Mouse (Mus musculus) liver, postnatal 0 days (tissue): ENCODE results near the gene Gstt3. TPM values are rescaled to one million over a fixed set of nuclear protein-coding genes. Genes with fewer than 3 reads are reported as not detected.
"Not testable (repeated sequence)": the region's sequence is repeated elsewhere in the genome, so short reads cannot be mapped to it uniquely, and the experiment has no call there.

ENCODE experiments used
- ATAC-seq: fragments of 200-750 bp; cut with Nextera tagmentation; 2 replicates; pipeline ENCODE4 v1.8.0; 2017; ENCODE audit warnings: mild to moderate bottlenecking, moderate library complexity
- DNase-seq: peaks from one replicate; pipeline ENCODE4 v3.0.0-alpha.2; 2016
- H3K27ac ChIP-seq: fragments of 300-500 bp; sonication (generic); 2 replicates; pipeline ENCODE4 v1.5.1; 2014; ENCODE audit warnings: antibody characterized with exemption, moderate library complexity, mild to moderate bottlenecking, low read depth
- H3K27me3 ChIP-seq: fragments of 300-500 bp; sonication (generic); 2 replicates; pipeline ENCODE4 v1.6.1; 2014; ENCODE audit warnings: low read length, control low read depth, mixed read lengths; ENCODE audit not compliant: insufficient read depth
- H3K36me3 ChIP-seq: fragments of 300-500 bp; sonication (generic); replicated peaks from 2 replicates; pipeline ENCODE4 v1.6.1; 2014; ENCODE audit warnings: mild to moderate bottlenecking, control low read depth, low read length, moderate library complexity, mixed read lengths; ENCODE audit not compliant: insufficient read depth
- H3K4me1 ChIP-seq: fragments of 300-500 bp; sonication (generic); 2 replicates; pipeline ENCODE4 v1.6.1; 2014; ENCODE audit warnings: antibody characterized with exemption, mild to moderate bottlenecking, control low read depth; ENCODE audit not compliant: insufficient read depth
- H3K4me2 ChIP-seq: fragments of 300-500 bp; sonication (generic); 2 replicates; pipeline ENCODE4 v1.6.1; 2014; ENCODE audit warnings: low read depth, mild to moderate bottlenecking, low read length, moderate library complexity, mixed read lengths
- H3K4me3 ChIP-seq: fragments of 300-500 bp; sonication (generic); 2 replicates; pipeline ENCODE4 v1.5.1; 2014; ENCODE audit warnings: low read depth, low read length
- H3K9ac ChIP-seq: fragments of 300-500 bp; sonication (generic); replicated peaks from 2 replicates; pipeline ENCODE4 v1.6.1; 2014; ENCODE audit warnings: mild to moderate bottlenecking, moderate library complexity
- H3K9me3 ChIP-seq: fragments of 300-500 bp; sonication (generic); 2 replicates; pipeline ENCODE4 v1.6.1; 2016; ENCODE audit warnings: mild to moderate bottlenecking, control low read depth, low read length, mixed read lengths
- CTCF ChIP-seq: sonication (generic); IDR thresholded peaks from 2 replicates; pipeline ENCODE4 v1.5.1; 2016; ENCODE audit warnings: antibody characterized with exemption, low read depth
- EP300 ChIP-seq: IDR thresholded peaks from 2 replicates; pipeline ENCODE4 v1.6.1; 2016; ENCODE audit warnings: antibody characterized with exemption, low read depth, mild to moderate bottlenecking
- WGBS: fragments of 180-500 bp; shearing (Covaris S2); extraction: QIAGEN DNeasy Blood & Tissue Kit; methylation state at CpG from one replicate; pipeline ENCODE4 v1.1.7; 2014; ENCODE audit not compliant: insufficient replicate concordance; 5-methylcytosine and 5-hydroxymethylcytosine counted together
- polyA plus RNA-seq: library from polyadenylated mRNA; unstranded; fragments of >200 nt; fragmentation: Nextera tagmentation; extraction: Ambion mirVana; gene quantifications from 2 replicates; pipeline ENCODE4 v1.2.1, GENCODE M21; 2015

Gstt3 gene
- polyA plus RNA-seq, 1 experiment from 2014 or later = 32.6 TPM

- TF ChIP-seq EP300 (no peak), CTCF (no peak)
- Histone ChIP-seq H3K9me3 (no peaks in the 10 kb centered on the region), H3K4me1 (peaks cover 9% of the 10 kb centered on the region), H3K4me2 (no peak overlapping the region), H3K9ac (no peak overlapping the region), H3K27me3 (no peaks in the 10 kb centered on the region), H3K27ac (peak overlapping the region; percentile 46), H3K36me3 (no peaks in the 10 kb centered on the region; the same call in 1 of the 2 replicates), H3K4me3 (no peak overlapping the region)
- no peak for ATAC-seq
- 80% methylated on average over 5 of the region's 5 CpGs for WGBS
- no peak for DNase-seq
Measured at GRCm38 (mm10) chr10:75774102-75774501, 7.1 kb downstream of the Gstt3 start.

GRCm38 (mm10) chr10:75772795-75773664 is 8.2 kb downstream of the Gstt3 start, which contains the start of gene Ddt:
Ddt (minus strand) TSS chr10:75773414.
- Histone ChIP-seq H3K4me3 (peak within 1 kb of the TSS; percentile 57), H3K9me3 (no peaks in the 10 kb centered on the region), H3K36me3 (no peaks in the 10 kb centered on the region; the same call in 1 of the 2 replicates), H3K4me1 (peaks cover 9% of the 10 kb centered on the region), H3K4me2 (peak within 1 kb of the TSS; percentile 83), H3K27me3 (no peaks in the 10 kb centered on the region), H3K9ac (peak within 1 kb of the TSS; percentile 71), H3K27ac (peak within 1 kb of the TSS; percentile 87)
- ATAC-seq = peak; percentile 94
- DNase-seq = peak; percentile 94
- TF ChIP-seq CTCF = peak; percentile 48
- peak; percentile 50 for TF ChIP-seq EP300
- under 1% methylated on average over 46 of the region's 47 CpGs for WGBS

GRCm38 (mm10) chr10:75767756-75768155 is 13.5 kb downstream of the Gstt3 start:
- 38% methylated on average over 5 of the region's 5 CpGs for WGBS
- not testable (repeated sequence) for ATAC-seq, H3K9ac ChIP-seq

GRCm38 (mm10) chr10:75766856-75767255 is 14.4 kb downstream of the Gstt3 start:
- peaks cover 13% of the 10 kb centered on the region for H3K4me1 ChIP-seq
- no peak overlapping the region for H3K9ac ChIP-seq
- 76% methylated on average over 6 of the region's 6 CpGs for WGBS
- no peak for TF ChIP-seq EP300
- TF ChIP-seq CTCF = no peak
- DNase-seq (no peak), ATAC-seq (no peak)
- no peaks in the 10 kb centered on the region for H3K9me3 ChIP-seq
- no peaks in the 10 kb centered on the region; the same call in 1 of the 2 replicates for H3K36me3 ChIP-seq
- H3K4me2 ChIP-seq = no peak overlapping the region
- no peak overlapping the region for H3K27ac ChIP-seq
- H3K4me3 ChIP-seq = no peak overlapping the region
- H3K27me3 ChIP-seq = no peaks in the 10 kb centered on the region

More at GRCm38 (mm10) chr10:75767756-75768155, 13.5 kb downstream of the Gstt3 start:
- H3K4me2 ChIP-seq, H3K27me3 ChIP-seq, H3K9me3 ChIP-seq, H3K36me3 ChIP-seq, DNase-seq, H3K4me3 ChIP-seq, H3K27ac ChIP-seq: not testable (repeated sequence)
- H3K4me1 ChIP-seq = peaks cover 16% of the 10 kb centered on the region

- Histone ChIP-seq H3K4me1 (peaks cover 10% of the 10 kb centered on the region), H3K27me3 (no peaks in the 10 kb centered on the region), H3K27ac (peak overlapping the region; percentile 88), H3K4me3 (peak overlapping the region; percentile 96), H3K36me3 (peaks cover 9% of the 10 kb centered on the region; the same call in 1 of the 2 replicates), H3K9ac (peak overlapping the region; percentile 92), H3K9me3 (no peaks in the 10 kb centered on the region), H3K4me2 (peak overlapping the region; percentile 94)
- DNase-seq (peak; percentile 89), ATAC-seq (peak; percentile 41)
- 1% methylated on average over 27 of the region's 27 CpGs for WGBS
- TF ChIP-seq CTCF = peak; percentile 92
- peak; percentile 37; the same call in 1 of the 2 replicates for TF ChIP-seq EP300
Measured at GRCm38 (mm10) chr10:75764519-75765473, 16.4 kb downstream of the Gstt3 start.
